Mouse (Mus musculus) embryonic facial prominence, embryonic 10.5 days (tissue): ENCODE results near the gene Gp1ba. TPM values are rescaled to one million over a fixed set of nuclear protein-coding genes. Genes with fewer than 3 reads are reported as not detected.
A peak's percentile ranks its signal among the peaks of the same experiment; 100 is the strongest.

Experiments
- DNase-seq: peaks from one replicate; pipeline ENCODE4 v3.0.0-alpha.2; 2017; ENCODE audit warnings: low spot score
- H3K27ac ChIP-seq: fragments of 300-500 bp; sonication (generic); replicated peaks from 2 replicates; pipeline ENCODE4 v1.5.1; 2016; ENCODE audit warnings: mild to moderate bottlenecking
- H3K27me3 ChIP-seq: fragments of 300-500 bp; sonication (generic); replicated peaks from 2 replicates; pipeline ENCODE4 v1.6.1; 2016; ENCODE audit warnings: low read depth, mild to moderate bottlenecking; ENCODE audit not compliant: poor library complexity, severe bottlenecking
- H3K36me3 ChIP-seq: fragments of 300-500 bp; sonication (generic); replicated peaks from 2 replicates; pipeline ENCODE4 v1.6.1; 2016; ENCODE audit warnings: mild to moderate bottlenecking, moderate library complexity
- H3K4me1 ChIP-seq: fragments of 300-500 bp; sonication (generic); 2 replicates; pipeline ENCODE4 v1.6.1; 2016
- H3K4me3 ChIP-seq: fragments of 300-500 bp; sonication (generic); 2 replicates; pipeline ENCODE4 v1.5.1; 2016; ENCODE audit warnings: mild to moderate bottlenecking, moderate library complexity
- H3K9me3 ChIP-seq: fragments of 300-500 bp; sonication (generic); 2 replicates; pipeline ENCODE4 v1.6.1; 2016; ENCODE audit warnings: mild to moderate bottlenecking
- WGBS: fragments of 180-500 bp; shearing (Covaris S2); methylation state at CpG from one replicate; pipeline ENCODE4 v1.1.7; 2016; 5-methylcytosine and 5-hydroxymethylcytosine counted together
- polyA plus RNA-seq: library from polyadenylated mRNA; unstranded; fragments of >200 nt; fragmentation: Nextera tagmentation; extraction: Ambion mirVana; gene quantifications from 2 replicates; pipeline ENCODE4 v1.2.1, GENCODE M21; 2016

Gp1ba gene
- polyA plus RNA-seq, 1 experiment from 2014 or later: 0.76 TPM

DNA sequence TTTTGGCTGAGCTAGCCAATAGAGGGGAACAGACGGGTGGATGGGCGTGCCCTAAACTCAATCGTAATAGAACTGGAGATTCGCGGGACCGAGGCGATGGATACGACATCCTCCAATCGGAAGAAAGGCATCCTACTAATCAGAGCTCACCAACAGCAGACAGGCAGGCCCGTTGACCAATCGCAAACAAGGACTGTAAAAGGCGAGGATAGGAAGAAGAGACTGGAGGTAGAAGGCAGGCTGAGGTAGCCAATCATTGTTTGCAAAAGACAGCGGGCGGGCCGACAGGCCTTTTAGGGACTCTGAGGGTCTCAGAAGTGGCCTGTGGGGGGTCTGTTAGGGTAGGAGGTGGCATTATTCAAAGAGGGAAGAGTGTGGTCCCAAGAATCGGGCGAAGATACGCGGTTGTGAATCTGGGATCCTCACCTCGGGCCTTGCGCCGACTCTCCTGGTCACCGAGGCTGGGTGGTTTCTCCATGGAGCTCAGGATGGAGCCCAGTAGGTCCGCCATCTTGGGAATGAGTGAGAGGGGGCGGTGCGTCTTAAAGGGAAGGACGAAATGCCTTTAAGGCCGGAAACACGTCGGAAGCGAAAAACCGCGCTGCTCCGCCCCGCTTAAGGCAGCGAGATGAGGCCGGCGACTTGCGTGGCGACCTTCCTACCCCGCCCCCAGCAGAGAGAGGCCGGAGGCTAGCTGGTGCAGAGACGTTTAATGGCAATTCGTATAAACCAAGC lies 30.0 kb downstream of the Gp1ba start, which contains the start of gene Spag7:
TSS of gene Spag7 (minus strand) at position 646 of the 735 bp plus-strand sequence.
- WGBS: under 1% methylated on average over 44 of the region's 44 CpGs
- Histone ChIP-seq H3K4me3 (peak within 1 kb of the TSS; percentile 64), H3K27me3 (no peaks in the 10 kb centered on the region), H3K36me3 (peaks cover 54% of the 10 kb centered on the region), H3K27ac (peak within 1 kb of the TSS; percentile 95), H3K9me3 (no peaks in the 10 kb centered on the region), H3K4me1 (peaks cover 30% of the 10 kb centered on the region)
- peak; percentile 96 for DNase-seq

DNA sequence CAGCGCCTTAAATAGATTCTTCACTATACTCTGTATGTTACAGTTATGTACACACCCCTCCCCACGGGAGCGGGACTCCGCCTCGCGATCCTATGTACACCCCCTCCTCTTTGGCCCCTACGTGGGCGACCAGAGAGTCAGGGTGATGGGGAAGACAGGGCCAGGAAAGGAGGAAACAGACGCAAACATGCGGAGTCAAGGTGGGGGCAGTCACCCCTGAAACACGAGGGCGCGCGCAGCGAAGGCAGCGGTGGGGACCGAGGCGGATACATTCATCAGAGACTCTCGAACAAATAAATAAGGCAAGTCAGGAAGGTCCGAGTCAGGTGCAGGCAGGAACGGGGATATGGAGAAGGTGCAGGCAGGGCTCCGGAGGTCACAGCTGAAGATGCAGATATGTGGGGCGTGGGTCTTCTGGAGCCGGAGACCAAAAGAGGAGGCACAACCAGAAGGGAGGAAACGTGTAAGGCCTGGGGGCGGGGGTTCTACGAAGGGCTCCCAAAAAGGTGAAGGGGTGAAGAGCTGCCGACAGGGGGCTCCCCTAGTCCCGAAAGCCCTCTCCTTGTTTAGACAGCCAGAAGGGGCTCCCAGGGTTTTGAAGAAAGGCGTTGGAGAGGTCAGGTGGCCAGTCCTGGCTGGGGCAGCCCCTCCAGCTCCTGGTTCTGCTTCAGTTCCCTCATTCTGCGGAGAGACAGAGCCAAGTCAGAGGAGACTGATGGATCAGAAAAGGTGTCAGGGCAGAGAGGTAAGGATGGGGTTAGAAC lies 30.8 kb downstream of the Gp1ba start:
- peak overlapping the region; percentile 64 for H3K4me3 ChIP-seq
- peak overlapping the region; percentile 95 for H3K27ac ChIP-seq
- peaks cover 54% of the 10 kb centered on the region for H3K36me3 ChIP-seq
- H3K9me3 ChIP-seq: no peaks in the 10 kb centered on the region
- peak; percentile 86 for DNase-seq
- peaks cover 30% of the 10 kb centered on the region for H3K4me1 ChIP-seq
- H3K27me3 ChIP-seq: no peaks in the 10 kb centered on the region
- WGBS: under 1% methylated on average over 31 of the region's 31 CpGs

DNA sequence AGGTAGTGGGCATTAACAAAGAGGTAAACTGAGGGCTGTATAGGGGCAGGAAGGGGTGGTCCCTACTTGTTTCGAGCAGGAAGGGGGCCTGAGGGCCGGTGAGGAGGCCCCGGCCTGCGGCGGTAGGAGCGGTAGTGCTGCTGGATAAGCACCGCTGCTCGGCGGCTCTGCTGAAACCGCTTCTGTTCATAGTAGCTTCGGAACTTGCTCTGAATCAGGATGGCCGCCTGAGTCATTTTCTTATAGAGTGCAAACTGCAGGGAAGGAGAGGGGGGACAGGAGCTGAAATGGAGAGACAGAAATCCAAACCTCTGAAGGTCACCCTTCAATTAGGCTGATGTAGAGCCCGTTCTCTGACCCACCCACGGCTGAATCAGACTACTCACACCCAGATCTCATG lies 31.6 kb downstream of the Gp1ba start:
- Histone ChIP-seq H3K27ac (peak overlapping the region; percentile 95), H3K27me3 (no peaks in the 10 kb centered on the region), H3K9me3 (no peaks in the 10 kb centered on the region), H3K36me3 (peaks cover 53% of the 10 kb centered on the region), H3K4me1 (peaks cover 30% of the 10 kb centered on the region), H3K4me3 (peak overlapping the region; percentile 64)
- peak; percentile 39 for DNase-seq
- 45% methylated on average over 14 of the region's 14 CpGs for WGBS

DNA sequence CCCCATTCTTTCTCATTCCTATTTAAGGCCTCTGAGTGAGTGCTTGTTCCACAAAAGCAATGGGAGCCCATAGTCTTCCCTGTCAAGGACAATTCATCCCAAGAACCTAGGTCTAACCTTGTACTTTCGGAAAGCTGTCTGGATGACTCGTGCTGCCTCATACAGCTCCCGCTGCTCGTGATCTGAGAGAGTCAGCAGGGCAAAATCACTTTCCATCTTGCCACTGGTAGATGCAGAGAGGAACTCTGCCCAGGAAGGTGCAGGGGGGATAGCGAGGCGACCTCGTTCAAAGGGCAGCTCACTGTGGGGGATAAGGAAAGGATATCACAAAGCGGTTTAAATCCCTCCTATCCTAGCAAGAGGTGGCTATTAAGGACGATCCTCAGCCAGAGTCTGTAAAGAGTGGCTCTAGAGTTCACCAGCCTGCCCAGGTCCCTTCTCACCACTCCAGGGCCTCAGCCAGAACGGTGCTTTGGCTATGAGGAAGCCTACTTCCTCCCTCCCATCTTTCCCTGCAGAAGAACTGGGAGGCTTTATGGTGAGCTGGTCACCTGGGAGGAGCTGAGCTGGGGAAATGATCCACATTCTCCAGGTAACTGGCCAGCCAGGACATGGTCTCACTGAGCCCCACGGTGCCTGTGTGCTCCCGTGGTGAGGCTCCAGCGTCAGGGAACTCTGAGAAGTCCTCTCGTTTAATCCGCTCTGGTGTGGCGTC lies 32.6 kb downstream of the Gp1ba start:
- Histone ChIP-seq H3K4me1 (peaks cover 30% of the 10 kb centered on the region), H3K27me3 (no peaks in the 10 kb centered on the region), H3K9me3 (no peaks in the 10 kb centered on the region), H3K36me3 (peaks cover 54% of the 10 kb centered on the region), H3K4me3 (no peak overlapping the region), H3K27ac (no peak overlapping the region)
- DNase-seq: no peak
- WGBS: 83% methylated on average over 16 of the region's 16 CpGs

DNA sequence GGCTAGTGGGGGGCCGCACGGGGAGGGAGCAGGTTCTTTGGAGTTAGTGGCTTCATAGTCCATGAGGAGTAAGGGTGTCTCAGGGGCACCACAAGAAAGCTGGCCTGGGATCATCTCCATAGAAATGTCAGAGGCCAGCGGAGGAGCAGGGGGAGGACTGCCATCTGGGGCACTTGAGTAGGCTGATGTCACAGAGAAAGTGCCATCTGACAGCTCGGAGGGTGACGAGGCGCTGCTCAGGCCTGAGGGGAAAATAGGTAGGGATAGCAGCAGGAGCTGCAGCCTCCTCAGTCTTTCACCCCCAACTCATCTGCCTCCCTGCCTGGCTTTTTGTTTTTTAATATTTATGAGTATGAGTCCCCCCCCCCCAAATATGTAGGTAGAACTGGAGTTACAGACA lies 35.1 kb downstream of the Gp1ba start:
- peaks cover 64% of the 10 kb centered on the region for H3K36me3 ChIP-seq
- no peak for DNase-seq
- no peak overlapping the region for H3K27ac ChIP-seq
- no peak overlapping the region for H3K4me3 ChIP-seq
- H3K9me3 ChIP-seq: no peaks in the 10 kb centered on the region
- no peaks in the 10 kb centered on the region for H3K27me3 ChIP-seq
- H3K4me1 ChIP-seq: peaks cover 25% of the 10 kb centered on the region
- 67% methylated on average over 6 of the region's 6 CpGs for WGBS

DNA sequence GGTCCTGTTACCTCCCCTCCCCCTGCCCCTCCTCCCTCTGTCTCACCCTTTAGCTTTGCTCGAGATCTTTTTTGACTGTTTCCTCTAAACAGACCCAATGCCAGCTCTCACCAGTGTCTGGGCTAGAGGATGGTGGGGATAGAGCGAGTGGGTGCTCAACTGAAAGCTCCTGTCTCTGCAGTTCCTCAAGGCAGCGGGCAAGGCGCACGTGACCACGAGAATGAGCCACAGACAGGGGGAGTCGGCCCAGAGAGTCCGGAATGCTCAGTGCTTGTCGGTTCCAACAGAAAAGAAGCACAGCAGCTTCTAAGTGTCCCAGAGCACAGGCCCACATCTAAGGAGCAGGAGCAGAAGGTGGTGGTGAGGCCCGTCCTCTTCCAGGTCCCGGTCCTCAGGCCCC lies 35.6 kb downstream of the Gp1ba start:
- Histone ChIP-seq H3K27me3 (no peaks in the 10 kb centered on the region), H3K4me3 (no peak overlapping the region), H3K27ac (no peak overlapping the region), H3K4me1 (peaks cover 25% of the 10 kb centered on the region), H3K9me3 (no peaks in the 10 kb centered on the region), H3K36me3 (peaks cover 68% of the 10 kb centered on the region)
- no peak for DNase-seq
- 64% methylated on average over 11 of the region's 11 CpGs for WGBS

DNA sequence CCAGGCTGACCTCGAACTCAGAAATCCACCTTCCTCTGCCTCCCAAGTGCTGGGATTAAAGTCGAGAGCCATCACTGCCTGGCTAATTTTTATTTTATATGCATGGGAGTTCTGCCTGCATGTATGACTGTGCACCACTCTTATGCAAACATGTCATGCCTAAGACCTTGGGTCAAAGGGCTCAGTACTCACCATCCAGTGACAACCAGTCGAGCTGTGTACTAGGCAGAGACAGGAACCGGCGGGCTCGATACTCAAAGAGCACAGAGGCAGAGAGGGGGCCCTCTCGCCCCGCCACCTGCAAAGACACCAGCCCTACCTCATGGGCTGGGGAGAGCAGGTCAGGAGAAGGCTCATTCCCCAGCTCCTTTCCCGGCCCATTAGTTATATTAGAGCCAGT lies 39.2 kb downstream of the Gp1ba start:
- no peak for DNase-seq
- no peak overlapping the region for H3K27ac ChIP-seq
- no peaks in the 10 kb centered on the region for H3K9me3 ChIP-seq
- peaks cover 80% of the 10 kb centered on the region for H3K36me3 ChIP-seq
- H3K4me3 ChIP-seq: no peak overlapping the region
- H3K27me3 ChIP-seq: no peaks in the 10 kb centered on the region
- WGBS: 77% methylated on average over 9 of the region's 9 CpGs
- peaks cover 32% of the 10 kb centered on the region for H3K4me1 ChIP-seq

DNA sequence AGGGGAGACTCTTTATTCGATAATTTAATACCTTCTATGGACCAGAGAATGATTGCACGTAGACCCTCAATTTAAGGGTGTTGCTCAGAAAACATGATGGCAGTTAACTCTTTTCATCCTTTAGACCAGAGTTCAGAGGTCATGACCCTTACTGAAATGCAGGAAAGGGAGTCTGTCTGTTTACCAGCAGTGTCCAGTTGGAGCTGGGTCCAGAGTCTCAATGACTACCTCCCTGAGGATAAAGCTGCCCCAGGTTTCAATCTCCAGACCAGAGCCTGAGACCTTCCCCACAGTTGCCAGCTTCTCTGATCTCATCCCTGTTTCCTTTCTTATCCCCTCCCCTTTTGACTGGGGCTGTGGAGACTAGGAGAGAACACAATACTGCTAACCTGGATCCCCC lies 39.7 kb downstream of the Gp1ba start:
- Histone ChIP-seq H3K9me3 (no peaks in the 10 kb centered on the region), H3K4me3 (no peak overlapping the region), H3K27ac (no peak overlapping the region), H3K27me3 (no peaks in the 10 kb centered on the region), H3K4me1 (peaks cover 32% of the 10 kb centered on the region), H3K36me3 (peaks cover 83% of the 10 kb centered on the region)
- 55% methylated on average over 2 of the region's 2 CpGs for WGBS
- DNase-seq: no peak

DNA sequence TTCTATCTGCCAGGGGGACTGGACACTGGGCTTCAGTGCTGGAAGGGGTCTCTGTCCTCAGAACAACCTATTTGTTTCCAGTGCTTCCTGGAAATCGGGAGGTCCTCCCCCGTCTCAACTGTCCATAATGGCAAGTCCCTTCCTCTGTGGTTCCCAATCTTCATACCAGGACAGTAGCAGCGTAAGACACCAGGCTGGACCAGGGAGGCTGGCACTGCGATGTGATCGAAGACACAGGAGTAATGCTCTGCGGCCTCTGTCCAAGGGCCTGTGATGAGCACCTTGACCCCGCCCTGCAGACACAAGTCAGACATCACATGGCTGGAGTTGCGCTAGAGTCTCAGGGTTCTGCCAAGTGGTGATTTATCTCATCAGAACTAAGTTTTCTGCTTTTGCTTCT lies 40.4 kb downstream of the Gp1ba start:
- Histone ChIP-seq H3K36me3 (peaks cover 83% of the 10 kb centered on the region), H3K4me3 (no peak overlapping the region), H3K4me1 (peaks cover 32% of the 10 kb centered on the region), H3K9me3 (no peaks in the 10 kb centered on the region), H3K27ac (no peak overlapping the region), H3K27me3 (no peaks in the 10 kb centered on the region)
- no peak for DNase-seq
- 95% methylated on average over 8 of the region's 8 CpGs for WGBS

DNA sequence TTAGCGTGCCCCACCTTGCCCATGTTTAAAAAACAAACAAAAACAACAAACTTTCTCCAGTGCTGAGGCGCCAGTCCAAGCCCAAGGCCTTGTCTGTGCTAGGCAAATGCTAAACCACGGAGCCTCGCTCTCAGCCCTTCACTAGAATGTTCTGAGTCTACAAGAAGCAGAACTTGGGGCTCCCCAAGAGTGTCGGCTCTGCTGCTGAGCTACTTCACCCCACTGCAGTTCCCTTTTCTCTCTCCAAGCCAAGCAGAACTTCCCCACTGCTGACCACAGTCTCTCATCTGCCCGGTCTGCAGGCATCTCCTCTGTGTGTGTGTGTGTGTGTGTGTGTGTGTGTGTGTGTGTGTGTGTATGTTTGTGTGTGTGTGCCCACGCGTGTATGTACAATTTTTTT lies 41.0 kb downstream of the Gp1ba start:
- H3K27ac ChIP-seq: no peak overlapping the region
- no peaks in the 10 kb centered on the region for H3K9me3 ChIP-seq
- 89% methylated on average over 8 of the region's 8 CpGs for WGBS
- peaks cover 32% of the 10 kb centered on the region for H3K4me1 ChIP-seq
- no peak overlapping the region for H3K4me3 ChIP-seq
- peaks cover 84% of the 10 kb centered on the region for H3K36me3 ChIP-seq
- no peak for DNase-seq
- H3K27me3 ChIP-seq: no peaks in the 10 kb centered on the region

DNA sequence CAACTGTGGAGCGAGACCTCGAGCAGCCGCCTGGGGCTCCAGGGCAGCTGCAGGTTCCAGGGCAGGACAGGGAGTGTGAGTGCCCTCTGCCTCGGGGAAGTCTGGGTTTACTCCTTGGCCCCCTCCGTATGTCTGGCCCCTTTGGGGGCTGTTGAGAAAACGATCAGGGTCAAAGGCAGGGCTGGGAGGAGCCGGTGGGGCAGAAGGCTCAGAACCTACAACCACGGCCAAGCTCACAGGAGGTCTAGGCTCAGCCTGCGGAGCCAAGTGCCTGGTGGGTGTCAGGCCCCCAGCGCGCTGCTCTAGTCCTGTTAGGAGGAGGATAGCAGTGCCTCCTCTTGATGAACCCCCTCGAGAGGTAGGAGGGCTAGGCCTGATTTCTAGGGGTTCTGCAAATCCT lies 42.2 kb downstream of the Gp1ba start:
- H3K4me1 ChIP-seq: peaks cover 34% of the 10 kb centered on the region
- DNase-seq: no peak
- peaks cover 84% of the 10 kb centered on the region for H3K36me3 ChIP-seq
- H3K27me3 ChIP-seq: no peaks in the 10 kb centered on the region
- H3K27ac ChIP-seq: peak overlapping the region; percentile 42
- no peak overlapping the region for H3K4me3 ChIP-seq
- no peaks in the 10 kb centered on the region for H3K9me3 ChIP-seq
- 62% methylated on average over 12 of the region's 12 CpGs for WGBS

DNA sequence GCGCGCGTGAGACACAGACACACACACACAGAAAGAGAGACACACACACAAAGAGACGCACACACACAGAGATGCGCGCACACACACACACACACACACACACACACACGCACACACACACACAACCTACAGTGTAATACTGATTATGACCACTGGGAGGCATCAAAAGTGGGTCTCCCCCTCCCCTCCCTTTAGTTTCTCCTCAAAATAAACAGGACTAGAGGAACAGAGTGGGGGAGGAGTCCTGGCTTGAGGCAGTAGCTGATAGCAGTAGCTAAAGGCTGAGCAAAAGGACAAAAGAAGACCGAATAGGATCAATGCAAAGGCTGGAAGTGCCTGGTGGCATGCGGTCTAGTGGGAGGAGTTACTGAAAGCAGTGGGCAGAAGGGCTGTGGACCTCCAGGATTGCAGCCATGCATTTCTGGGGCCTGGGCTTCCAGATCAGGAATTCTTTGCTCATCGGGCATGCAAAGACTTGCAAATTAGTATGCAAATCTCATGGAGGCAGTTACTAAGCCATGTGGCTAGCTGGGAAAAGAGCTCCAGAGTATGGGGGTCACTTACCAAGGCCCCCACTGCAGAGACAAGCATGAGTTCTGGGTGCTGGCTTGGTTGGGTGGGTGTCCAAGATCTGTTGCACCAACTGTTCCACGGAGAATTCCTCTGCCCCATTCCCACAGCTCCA lies 43.1 kb downstream of the Gp1ba start:
- Histone ChIP-seq H3K27me3 (no peaks in the 10 kb centered on the region), H3K27ac (peak overlapping the region; percentile 42), H3K36me3 (peaks cover 75% of the 10 kb centered on the region), H3K4me1 (peaks cover 43% of the 10 kb centered on the region), H3K4me3 (peak overlapping the region; percentile 34), H3K9me3 (no peaks in the 10 kb centered on the region)
- peak; percentile 68 for DNase-seq
- 16% methylated on average over 11 of the region's 11 CpGs for WGBS
